Mouse (Mus musculus): ENCODE data around the gene Adgrg7.

Gene Adgrg7

DNA sequence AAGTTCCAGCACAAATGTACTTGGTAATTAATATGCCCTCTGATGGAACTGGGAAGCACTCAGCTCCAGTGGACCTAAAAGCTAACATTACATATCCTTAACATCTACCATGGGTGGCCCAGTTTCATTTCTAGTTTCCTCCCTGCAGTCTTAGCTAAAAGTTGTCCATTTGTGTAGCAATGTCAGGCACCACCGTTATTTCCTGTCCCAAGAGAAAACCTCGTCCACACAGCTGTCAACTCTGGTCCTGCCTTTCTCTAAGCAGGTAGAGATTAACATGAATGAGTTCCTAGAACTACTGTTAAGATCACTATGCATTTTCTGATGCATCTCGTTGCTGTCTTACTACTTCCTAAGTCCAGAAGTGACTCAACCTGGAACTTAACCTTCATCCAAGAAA lies 80.0 kb downstream of the Adgrg7 start:
- no peak for DNase-seq (ENCODE audit: extremely low spot score, low read depth, low spot score)

DNA sequence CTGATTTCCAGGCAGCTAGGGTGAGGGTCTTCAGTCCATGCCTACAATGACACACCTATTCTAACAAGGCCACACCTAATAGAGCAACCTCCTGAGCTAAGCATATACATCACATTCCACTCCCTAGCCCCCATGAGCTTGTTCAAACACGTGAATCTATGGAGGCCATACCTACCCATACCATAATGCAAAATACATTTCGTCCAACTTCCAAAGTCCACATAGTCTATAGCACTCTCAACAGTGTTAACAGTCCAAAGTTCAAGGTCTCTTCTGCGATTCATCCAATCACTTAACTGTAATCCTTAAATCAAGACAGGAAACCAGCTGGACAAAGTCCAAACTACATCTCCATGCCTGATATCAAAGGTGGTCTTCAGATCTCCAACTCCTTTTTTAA lies 85.6 kb downstream of the Adgrg7 start:
- DNase-seq (ENCODE audit: extremely low spot score, low read depth, low spot score) = no peak

DNA sequence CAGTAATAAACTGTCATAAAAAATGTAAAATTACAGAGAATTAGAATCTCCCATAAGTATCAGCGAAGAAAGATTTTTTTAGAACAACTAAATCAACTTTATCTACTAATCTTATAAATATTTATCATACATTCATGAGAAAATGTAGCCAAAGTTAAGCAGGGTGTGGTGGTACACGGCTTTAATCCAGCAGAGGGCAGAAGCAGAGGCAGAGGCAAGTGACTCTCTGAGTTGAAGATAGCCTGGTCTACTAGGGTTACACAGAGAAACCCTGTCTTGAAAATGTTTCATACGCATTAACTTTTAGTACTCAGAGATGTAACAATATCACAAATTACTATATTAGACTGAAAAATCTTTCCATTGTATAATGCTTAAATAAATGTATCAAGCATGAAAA lies 89.9 kb downstream of the Adgrg7 start:
- DNase-seq (ENCODE audit: extremely low spot score, low read depth, low spot score) = no peak

DNA sequence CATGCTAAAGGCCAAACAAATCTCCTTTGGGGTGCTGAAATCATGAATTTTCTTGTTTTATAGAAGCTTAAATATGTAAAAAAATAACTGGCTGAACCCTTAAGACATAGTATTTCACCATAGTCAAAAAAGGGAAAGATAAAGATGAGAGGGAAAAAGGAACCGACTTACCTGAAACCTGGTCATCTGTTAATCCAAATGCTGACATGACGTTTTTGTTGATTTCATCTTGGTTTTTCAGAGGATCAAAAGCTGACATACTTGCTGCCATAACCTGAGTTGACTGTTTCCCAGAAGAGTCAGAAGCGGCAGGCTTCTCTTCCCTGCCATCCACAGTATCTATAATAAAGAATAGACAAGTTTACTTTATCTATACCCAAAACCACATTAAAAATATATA lies 94.8 kb downstream of the Adgrg7 start:
- no peak for DNase-seq (ENCODE audit: extremely low spot score, low read depth, low spot score)

DNA sequence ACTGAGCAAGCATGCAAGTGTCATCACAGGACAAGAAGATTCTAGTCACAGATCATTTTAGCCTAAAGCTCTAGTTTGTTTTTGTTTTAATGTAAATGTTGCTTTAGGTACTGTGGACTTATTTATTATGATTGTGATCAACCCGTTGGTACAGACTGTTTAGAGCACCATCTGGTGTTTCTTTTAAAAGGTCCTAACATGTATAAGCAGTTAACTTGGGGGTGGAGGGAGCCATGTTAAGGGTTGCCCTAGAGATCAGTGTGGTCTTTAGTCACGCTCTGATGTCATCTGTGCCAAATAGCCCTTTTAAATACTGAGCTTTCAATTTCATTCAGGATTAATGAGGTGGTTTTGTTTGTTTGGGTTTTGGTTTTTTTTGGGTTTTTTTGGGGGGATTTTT lies 99.2 kb downstream of the Adgrg7 start:
- DNase-seq (ENCODE audit: extremely low spot score, low read depth, low spot score) = no peak

DNA sequence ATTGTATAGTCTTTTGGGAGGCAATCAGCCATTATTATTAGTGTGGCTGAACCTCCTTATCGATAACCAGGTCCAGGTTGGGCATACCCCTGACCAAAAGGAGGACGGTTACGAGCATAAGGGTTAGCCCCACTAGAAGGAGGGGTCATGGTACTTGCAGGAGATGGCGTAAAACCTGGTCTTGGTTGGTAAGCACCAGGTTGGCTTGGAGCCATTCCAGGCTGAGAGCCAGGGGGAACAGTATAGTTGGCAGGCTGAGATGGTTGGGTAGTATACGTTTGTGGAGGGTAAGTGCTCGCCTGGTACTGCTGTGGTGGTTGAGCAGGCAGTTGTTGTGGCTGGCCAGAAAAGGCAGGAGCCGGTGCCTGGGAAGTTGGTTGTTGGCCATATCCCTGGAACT lies 104.9 kb downstream of the Adgrg7 start:
- DNase-seq (ENCODE audit: extremely low spot score, low read depth, low spot score) = no peak

DNA sequence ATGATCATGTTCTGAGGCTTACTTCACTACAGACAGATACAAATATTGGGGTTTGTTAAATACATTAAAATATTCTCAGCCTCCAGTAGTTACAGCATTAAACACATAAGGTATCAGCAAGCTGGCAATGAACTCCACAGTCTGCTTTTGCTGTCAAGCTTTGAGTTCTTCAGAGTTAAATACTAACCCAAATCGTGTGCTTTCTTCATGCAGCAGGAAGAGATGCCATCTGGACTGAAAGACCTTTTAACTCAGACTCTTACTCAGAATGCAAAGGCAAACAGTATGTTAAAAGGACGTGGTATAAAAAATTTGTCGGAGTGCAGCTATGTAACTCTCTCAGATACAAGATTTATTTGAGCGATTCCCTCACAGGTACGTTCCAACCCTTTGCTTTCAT lies 108.9 kb downstream of the Adgrg7 start:
- no peak for DNase-seq (ENCODE audit: extremely low spot score, low read depth, low spot score)

DNA sequence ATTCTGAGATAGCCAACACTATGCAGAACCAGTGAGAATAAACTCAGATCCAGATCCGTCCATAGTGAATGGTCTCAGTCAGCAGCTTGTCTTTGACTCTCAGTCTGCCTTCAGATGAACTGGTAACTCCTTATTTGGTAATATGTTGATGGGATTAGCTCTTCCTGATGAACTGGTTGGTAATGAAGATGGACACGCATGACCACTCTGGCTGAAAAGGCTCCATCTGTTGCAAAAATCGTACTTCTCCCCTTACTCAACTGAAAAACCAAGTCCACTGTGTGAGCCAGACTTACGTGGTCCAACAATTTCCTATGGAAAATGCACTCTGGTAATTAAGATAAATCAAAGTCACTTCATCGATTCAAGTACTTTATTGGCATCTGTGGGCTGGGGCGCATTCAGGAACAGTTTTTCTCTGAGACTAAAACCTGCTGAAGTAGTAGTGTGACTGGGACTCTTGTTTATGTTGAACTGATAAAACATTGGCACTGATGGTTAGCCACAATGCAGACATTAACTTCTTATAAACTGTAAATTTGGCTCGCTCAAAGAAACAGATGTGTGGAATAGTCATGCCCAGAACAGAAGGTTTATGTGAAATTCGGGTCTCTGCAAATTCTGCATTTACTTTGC lies 114.5 kb downstream of the Adgrg7 start:
- DNase-seq (ENCODE audit: extremely low spot score, low read depth, low spot score) = no peak

DNA sequence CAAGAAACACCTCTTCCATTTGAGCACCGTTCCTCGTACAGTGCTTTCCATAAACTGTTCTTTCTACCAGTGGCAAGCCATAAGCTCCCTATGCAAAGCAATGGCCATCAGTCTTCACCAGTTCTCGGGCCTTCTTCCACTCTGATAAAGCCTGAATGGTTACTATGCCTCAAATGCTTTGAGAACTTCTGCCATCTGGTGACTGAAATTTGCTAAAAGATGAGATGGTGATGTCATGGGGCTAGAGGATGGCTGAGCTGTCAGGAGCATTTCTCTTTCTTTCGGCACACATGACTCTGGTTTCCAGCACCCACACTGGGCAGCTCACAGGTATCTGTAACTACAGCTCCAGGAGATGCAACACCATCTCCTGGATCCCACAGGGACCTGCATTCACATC lies 118.5 kb downstream of the Adgrg7 start:
- no peak for DNase-seq (ENCODE audit: extremely low spot score, low read depth, low spot score)
